Mouse (Mus musculus) adrenal gland, adult 8-10 months (tissue): Measurements from ENCODE around the gene Fcgr4. TPM values are rescaled to one million over a fixed set of nuclear protein-coding genes. Genes with fewer than 3 reads are reported as not detected.
A peak's percentile ranks its signal among the peaks of the same experiment; 100 is the strongest.
"Not testable (repeated sequence)": the region's sequence is repeated elsewhere in the genome, so short reads cannot be mapped to it uniquely, and the experiment has no call there.

Experiments used
- DNase-seq: peaks from one replicate; pipeline ENCODE4 v3.0.0; 2022
- total RNA-seq, 4 experiments: library from RNA; stranded (reverse); gene quantifications; 2 replicates each; pipeline ENCODE4 v1.2.4; 2022

Gene Fcgr4
- total RNA-seq, 4 experiments from 2014 or later, result 4.1 to 7.5 (median 6.1) TPM

- DNase-seq, result no peak
Measured at GRCm38 (mm10) chr1:171057253-171057652, 38.5 kb downstream of the Fcgr4 start.

GRCm38 (mm10) chr1:171059203-171059602 lies 40.5 kb downstream of the Fcgr4 start:
- DNase-seq, result no peak

GRCm38 (mm10) chr1:171060392-171060791 lies 41.7 kb downstream of the Fcgr4 start:
- DNase-seq, result no peak

- no peak for DNase-seq
Measured at GRCm38 (mm10) chr1:171061566-171061965, 42.8 kb downstream of the Fcgr4 start.

DNA sequence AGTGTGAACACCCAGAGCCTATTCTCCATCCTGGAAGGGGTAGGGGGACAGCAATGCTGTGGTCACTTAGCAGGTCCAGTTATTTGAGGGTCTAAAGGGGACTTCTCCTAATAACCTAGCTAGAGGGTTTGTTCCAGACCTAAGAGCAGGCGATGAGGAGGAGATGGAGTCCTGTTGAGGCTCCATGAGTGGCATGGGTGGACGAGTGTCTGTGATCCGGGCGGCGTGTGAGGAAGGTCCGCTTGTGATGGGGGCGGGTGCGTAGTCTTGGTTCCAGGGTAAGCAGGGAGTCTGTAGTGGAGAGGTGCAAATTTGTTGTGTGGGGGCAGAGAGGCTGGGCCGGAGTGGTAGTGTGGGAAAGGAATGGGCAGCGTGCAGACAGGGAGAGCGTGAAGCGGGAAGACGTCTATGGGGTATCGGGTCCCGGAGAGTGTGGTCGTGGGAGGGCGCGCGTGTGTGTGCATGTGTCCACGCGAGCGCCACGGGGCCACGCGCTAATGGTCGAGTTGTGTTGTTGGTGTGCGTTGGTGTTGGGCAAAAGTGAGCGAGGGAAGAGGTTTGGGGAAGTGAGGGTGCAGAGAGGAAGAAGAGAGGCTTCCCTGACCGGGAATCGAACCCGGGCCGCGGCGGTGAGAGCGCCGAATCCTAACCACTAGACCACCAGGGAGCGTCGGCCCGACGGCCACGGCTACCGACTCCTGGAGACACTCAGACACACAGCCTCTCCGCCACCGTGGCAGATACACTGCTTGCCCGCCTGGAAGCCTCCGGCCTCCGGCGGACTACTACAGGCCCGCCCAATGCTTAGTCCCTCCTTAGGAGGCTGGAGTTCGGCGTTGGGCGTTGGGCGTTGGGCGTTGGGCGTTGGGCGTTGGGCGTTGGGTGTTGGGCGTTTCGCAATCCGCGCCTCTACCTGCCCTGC lies 45.1 kb downstream of the Fcgr4 start:
- not testable (repeated sequence) for DNase-seq

DNA sequence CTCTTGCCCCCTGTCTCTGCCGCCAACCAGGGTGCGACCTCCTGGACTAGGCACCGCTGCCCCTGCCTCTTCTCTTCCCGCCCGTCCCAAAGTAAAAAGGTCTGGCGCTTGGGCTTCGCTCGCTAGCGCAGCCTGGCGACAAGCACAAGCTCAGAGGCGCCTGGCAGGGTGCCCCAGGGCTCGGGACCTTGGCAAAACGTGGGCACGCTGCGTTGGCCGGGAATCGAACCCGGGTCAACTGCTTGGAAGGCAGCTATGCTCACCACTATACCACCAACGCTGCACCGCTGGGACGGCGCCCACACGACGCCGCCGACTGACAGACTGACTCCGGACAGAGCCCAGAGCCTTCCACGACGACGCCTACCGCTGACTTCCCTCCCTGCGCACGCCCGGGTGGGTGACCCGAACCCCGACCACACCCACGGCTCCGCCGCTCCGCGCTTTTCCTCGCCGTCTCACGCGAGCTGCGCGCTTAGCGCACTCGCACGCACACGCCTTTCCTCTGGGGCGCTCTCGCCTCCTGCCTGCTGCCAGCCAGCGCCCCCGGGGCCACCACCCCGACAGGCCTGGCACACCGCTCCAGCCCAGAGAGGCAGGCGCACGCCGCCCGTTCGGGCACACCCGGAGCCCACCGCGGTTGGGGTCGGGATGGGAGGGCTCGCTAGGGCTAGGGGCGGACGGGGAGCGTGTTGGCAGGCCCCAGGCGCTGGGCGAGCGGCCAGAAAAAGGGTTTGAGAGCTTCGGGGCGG lies 45.9 kb downstream of the Fcgr4 start, which contains the start of gene Fcgr3:
Fcgr3 (minus strand) TSS at position 445 of the 752 bp plus-strand sequence.
- DNase-seq, result peak; percentile 77

GRCm38 (mm10) chr1:171065243-171065587 lies 46.5 kb downstream of the Fcgr4 start:
- not testable (repeated sequence) for DNase-seq

- not testable (repeated sequence) for DNase-seq
Measured at GRCm38 (mm10) chr1:171065768-171066167, 47.0 kb downstream of the Fcgr4 start.

GRCm38 (mm10) chr1:171066583-171066982 lies 47.9 kb downstream of the Fcgr4 start:
- DNase-seq, result not testable (repeated sequence)

GRCm38 (mm10) chr1:171067928-171068327 lies 49.2 kb downstream of the Fcgr4 start:
- not testable (repeated sequence) for DNase-seq

- DNase-seq, result not testable (repeated sequence)
Measured at GRCm38 (mm10) chr1:171069508-171069907, 50.8 kb downstream of the Fcgr4 start.

GRCm38 (mm10) chr1:171070879-171071278 lies 52.2 kb downstream of the Fcgr4 start:
- not testable (repeated sequence) for DNase-seq

GRCm38 (mm10) chr1:171071726-171072125 lies 53.0 kb downstream of the Fcgr4 start:
- not testable (repeated sequence) for DNase-seq

DNA sequence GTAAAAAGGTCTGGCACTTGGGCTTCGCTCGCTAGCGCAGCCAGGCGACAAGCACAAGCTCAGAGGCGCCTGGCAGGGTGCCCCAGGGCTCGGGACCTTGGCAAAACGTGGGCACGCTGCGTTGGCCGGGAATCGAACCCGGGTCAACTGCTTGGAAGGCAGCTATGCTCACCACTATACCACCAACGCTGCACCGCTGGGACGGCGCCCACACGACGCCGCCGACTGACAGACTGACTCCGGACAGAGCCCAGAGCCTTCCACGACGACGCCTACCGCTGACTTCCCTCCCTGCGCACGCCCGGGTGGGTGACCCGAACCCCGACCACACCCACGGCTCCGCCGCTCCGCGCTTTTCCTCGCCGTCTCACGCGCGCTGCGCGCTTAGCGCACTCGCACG lies 53.5 kb downstream of the Fcgr4 start:
- DNase-seq, result not testable (repeated sequence)

GRCm38 (mm10) chr1:171074283-171074682 lies 55.6 kb downstream of the Fcgr4 start:
- DNase-seq, result not testable (repeated sequence)

DNA sequence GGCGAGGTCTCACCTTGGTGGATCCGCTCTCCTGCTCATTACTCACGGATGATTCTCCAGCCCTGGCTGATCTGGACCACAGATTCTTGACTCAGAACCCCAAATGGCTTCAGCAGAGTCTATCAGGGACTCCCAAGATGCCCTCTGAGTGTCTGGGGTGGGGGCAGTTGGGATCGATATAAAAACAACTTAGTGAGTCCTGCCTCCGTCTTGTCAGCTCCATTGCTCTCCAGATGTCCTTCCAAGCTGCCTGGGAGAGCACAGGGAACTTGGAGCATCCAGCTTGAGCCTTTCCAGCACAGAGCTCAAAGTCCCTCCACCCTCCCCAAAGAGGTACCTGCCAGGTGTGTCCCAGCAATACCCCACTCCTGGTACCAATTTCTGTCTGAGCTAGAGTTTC lies 57.5 kb downstream of the Fcgr4 start:
- DNase-seq, result not testable (repeated sequence)

GRCm38 (mm10) chr1:171077192-171077591 lies 58.5 kb downstream of the Fcgr4 start:
- not testable (repeated sequence) for DNase-seq

- DNase-seq, result not testable (repeated sequence)
Measured at GRCm38 (mm10) chr1:171077955-171078354, 59.2 kb downstream of the Fcgr4 start.

DNA sequence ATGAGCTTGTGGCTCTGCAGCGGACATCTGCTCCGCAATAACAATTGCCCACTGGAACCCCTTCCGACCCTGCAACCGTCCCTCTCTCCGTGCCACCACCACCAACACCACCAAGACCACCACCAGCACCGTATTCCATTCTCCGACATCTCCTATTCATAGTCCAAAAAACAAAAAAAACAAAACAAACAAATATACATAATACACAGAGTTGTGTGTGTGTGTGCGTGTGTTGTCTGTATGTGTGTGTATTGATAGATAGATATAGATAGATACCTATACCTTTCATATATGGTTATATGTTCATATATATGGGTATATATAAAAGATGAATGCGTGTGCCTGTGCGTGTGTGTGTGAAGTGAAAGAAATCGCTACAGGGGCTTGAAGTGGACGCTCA lies 59.7 kb downstream of the Fcgr4 start:
- not testable (repeated sequence) for DNase-seq

DNA sequence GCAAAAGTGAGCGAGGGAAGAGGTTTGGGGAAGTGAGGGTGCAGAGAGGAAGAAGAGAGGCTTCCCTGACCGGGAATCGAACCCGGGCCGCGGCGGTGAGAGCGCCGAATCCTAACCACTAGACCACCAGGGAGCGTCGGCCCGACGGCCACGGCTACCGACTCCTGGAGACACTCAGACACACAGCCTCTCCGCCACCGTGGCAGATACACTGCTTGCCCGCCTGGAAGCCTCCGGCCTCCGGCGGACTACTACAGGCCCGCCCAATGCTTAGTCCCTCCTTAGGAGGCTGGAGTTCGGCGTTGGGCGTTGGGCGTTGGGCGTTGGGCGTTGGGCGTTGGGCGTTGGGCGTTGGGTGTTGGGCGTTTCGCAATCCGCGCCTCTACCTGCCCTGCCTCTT lies 60.6 kb downstream of the Fcgr4 start:
- not testable (repeated sequence) for DNase-seq
